Mouse (Mus musculus): ENCODE results near the gene Trpm7.

DNA sequence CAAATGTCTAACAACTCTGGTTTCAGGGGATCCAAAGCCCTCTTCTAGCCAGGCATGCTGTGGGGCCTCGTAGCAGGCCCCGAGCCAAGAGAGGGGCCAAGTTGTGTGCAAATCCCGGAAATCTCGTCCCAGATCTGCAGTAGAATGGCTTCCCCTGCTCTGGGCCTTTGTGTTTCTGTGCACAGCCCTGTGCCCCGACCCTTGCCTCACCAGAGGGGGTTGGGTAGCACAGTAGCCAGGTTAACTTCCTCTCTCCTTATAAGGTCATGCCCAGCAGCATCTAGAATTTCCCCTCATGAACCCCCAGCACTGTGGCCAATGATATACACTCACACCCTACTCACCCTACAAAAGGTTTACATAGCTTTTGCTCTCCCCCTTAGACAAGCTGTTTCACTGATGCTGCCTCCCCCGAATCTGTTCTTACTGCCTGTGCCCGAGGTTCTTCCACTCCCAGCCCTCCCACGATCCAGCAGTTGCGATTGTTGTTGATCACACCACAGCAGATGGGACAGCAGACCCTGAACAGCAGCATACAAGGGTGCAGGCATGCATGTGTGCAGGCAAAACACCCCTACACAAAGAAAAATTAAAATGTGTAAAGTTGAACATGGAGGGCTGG lies 88.2 kb downstream of the Trpm7 start:
- TF ChIP-seq POLR2A (IDR thresholded peaks at IDR 0.05; ENCODE audit: low read depth, low read length) (no peak), CTCF (conservative IDR thresholded peaks at IDR 0.05; ENCODE audit: insufficient read depth, insufficient read length, low read depth, low read length) (no peak)

All from kidney, adult 2 months (tissue).